Mouse (Mus musculus) neutrophil, adult 65 days (primary cell): Measurements from ENCODE around the gene Slc22a5. TPM values are rescaled to one million over a fixed set of nuclear protein-coding genes. Genes with fewer than 3 reads are reported as not detected.

Experiments used
- total RNA-seq: library from RNA; stranded (reverse); gene quantifications from 2 replicates; pipeline ENCODE4 v1.2.4, GENCODE M21; 2023

The Slc22a5 gene
- total RNA-seq, result 5.4 and 6.4 TPM in 2 replicates

GRCm38 (mm10) chr11:53891505-53892451, at the start of gene Slc22a5:
Gene Slc22a5 (minus strand): TSS chr11:53891660.

DNA sequence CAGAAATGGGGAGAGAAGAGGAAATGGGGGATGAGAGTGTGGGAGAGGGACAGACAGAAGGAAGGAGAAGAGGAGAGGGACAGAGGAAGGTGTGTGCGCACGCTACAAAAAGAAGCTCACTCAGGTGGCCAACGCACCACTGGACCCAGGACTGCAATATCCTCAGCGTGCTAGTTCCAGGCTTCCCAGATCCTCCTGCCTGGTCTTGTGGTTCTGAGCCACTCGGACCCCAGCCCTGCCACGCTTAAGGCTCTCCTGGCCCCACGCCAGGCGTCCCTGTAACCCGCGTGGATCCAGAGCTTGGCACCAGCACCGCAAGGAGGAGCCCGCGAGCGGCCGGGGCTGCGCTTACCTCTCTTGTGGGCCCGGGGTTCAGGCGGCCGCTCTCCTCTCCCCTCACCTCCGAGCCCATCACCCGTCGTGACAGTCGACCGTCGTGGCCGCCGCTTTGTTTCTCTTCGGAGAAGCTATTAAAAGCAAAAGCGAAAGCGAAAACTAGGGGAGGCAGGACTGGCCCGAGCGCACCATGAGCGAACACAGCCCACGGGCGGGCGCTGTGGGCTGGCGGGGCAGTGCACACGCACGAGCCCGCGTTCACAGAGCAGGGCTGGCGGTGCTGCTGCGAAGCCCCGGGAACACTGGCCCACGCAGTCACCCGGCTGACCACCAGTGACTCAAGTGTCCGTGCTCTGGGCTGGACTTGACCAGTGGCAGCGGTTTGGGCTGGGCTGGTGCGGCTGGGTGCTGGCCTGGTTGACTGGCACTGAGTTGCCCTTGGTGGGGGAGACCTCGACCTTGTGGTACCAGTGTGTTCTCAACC, 32.5 kb downstream of the Slc22a5 start, which contains the start of gene Gm12216:
Gm12216 (minus strand) TSS at position 496 of the 820 bp plus-strand sequence.

Other genes with a start within 250 kb of the Slc22a5 start
- gene Rad50, start 184.3 kb downstream of the Slc22a5 start, total RNA-seq, result 9.0 and 9.3 TPM in 2 replicates
- not detected in 2 replicates for gene Il5, start 170.9 kb downstream of the Slc22a5 start, total RNA-seq
- gene Irf1, start 121.6 kb downstream of the Slc22a5 start, total RNA-seq, result 167 and 215 TPM in 2 replicates
- gene Gm17334, start 118.5 kb downstream of the Slc22a5 start, total RNA-seq, result not detected in 2 replicates
- gene Gm12216, start 32.4 kb downstream of the Slc22a5 start, total RNA-seq, result 0.41 TPM in 1 of 2 replicates, not detected in the other
- gene Slc22a21, start 88.7 kb upstream of the Slc22a5 start, total RNA-seq, result 1.7 and 3.2 TPM in 2 replicates
- gene Slc22a4, start 136.4 kb upstream of the Slc22a5 start, total RNA-seq, result 16.3 and 24.7 TPM in 2 replicates
- 0.66 and 1.5 TPM in 2 replicates for gene Pdlim4, start 177.4 kb upstream of the Slc22a5 start, total RNA-seq
- 0.54 TPM in 1 of 2 replicates, not detected in the other for gene P4ha2, start 208.4 kb upstream of the Slc22a5 start, total RNA-seq